Mouse (Mus musculus): ENCODE data around the gene Vegfc. TPM values are rescaled to one million over a fixed set of nuclear protein-coding genes. Genes with fewer than 3 reads are reported as not detected.

The Vegfc gene
- polyA plus RNA-seq, 1 experiment from 2014 or later = 14.5 TPM

DNA sequence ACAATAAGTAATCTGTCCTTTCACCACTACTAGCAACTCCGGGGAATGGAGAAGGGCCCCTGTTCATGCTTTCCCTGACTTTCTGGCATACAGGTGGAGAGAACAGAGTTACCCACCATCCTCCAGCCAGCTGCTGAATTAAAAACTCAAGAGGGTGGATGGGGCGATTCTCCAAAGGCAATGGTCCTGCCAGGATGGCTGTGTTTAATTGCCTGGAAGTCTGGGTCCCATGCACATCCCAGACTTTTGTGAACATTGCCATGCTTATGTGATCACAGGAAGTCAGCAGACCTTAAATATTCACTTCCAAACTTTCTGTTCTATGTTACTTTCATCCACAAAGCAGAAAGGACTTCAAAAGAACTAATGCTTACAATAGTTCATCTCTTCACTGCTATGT lies 107.9 kb downstream of the Vegfc start:
- 78% methylated on average over 2 of the region's 2 CpGs for WGBS
- DNase-seq (no peak), ATAC-seq (ENCODE audit: insufficient read depth) (no peak)
- TF ChIP-seq CTCF (IDR thresholded peaks at IDR 0.05; ENCODE audit: low read depth) = no peak
- Histone ChIP-seq H3K9me3 (ENCODE audit: low read depth, low read length) (no peaks in the 10 kb centered on the region), H3K4me1 (ENCODE audit: insufficient read depth) (no peaks in the 10 kb centered on the region), H3K36me3 (ENCODE audit: insufficient read depth) (peaks cover 6% of the 10 kb centered on the region; the same call in 1 of the 2 replicates), H3K4me2 (no peak overlapping the region), H3K27ac (ENCODE audit: low read depth) (no peak overlapping the region), H3K4me3 (ENCODE audit: low read depth, low read length) (no peak overlapping the region), H3K27me3 (ENCODE audit: insufficient read depth, low read length) (no peaks in the 10 kb centered on the region), H3K9ac (no peak overlapping the region)

DNA sequence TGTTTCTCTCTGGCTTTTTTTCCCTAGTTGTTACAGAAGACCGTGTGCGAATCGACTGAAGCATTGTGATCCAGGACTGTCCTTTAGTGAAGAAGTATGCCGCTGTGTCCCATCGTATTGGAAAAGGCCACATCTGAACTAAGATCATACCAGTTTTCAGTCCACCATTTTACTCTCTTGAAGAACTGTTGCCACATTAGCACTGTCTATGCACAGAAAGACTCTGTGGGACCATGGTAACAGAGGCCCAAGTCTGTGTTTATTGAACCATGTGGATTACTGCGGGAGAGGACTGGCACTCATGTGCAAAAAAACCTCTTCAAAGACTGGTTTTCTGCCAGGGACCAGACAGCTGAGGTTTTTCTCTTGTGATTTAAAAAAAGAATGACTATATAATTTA lies 108.5 kb downstream of the Vegfc start:
- no peak for TF ChIP-seq CTCF (IDR thresholded peaks at IDR 0.05; ENCODE audit: low read depth)
- H3K9me3 ChIP-seq (ENCODE audit: low read depth, low read length) = no peaks in the 10 kb centered on the region
- no peaks in the 10 kb centered on the region for H3K27me3 ChIP-seq (ENCODE audit: insufficient read depth, low read length)
- no peak overlapping the region for H3K27ac ChIP-seq (ENCODE audit: low read depth)
- H3K4me3 ChIP-seq (ENCODE audit: low read depth, low read length) = no peak overlapping the region
- H3K36me3 ChIP-seq (ENCODE audit: insufficient read depth) = peaks cover 5% of the 10 kb centered on the region; the same call in 1 of the 2 replicates
- ATAC-seq (ENCODE audit: insufficient read depth) = no peak
- H3K9ac ChIP-seq = no peak overlapping the region
- WGBS = 93% methylated on average over 6 of the region's 6 CpGs
- no peak overlapping the region for H3K4me2 ChIP-seq
- H3K4me1 ChIP-seq (ENCODE audit: insufficient read depth) = no peaks in the 10 kb centered on the region
- no peak for DNase-seq

DNA sequence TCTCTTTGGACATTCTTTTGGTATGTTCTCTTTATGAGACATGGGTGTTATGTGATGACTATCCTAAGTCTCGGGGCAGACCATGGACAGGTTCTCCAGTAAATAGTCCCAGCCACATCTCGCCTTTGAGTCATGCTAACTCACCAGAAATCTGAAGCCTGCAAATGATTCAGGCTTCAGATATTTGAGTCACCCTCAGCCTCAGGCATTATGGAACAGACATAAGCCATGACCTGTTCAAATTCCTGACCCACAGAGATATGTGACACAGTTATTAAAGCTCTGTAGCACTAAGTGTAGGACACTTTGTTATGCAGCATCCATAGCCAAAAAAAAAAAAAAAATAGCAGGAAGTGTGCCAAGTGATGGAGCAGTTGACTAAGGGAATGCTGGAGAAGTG lies 138.8 kb downstream of the Vegfc start:
- H3K27ac ChIP-seq (ENCODE audit: low read depth) = no peak overlapping the region
- no peaks in the 10 kb centered on the region for H3K9me3 ChIP-seq (ENCODE audit: low read depth, low read length)
- H3K9ac ChIP-seq = no peak overlapping the region
- WGBS = 63% methylated on average over 2 of the region's 2 CpGs
- TF ChIP-seq CTCF (IDR thresholded peaks at IDR 0.05; ENCODE audit: low read depth) = no peak
- no peak overlapping the region for H3K4me2 ChIP-seq
- no peaks in the 10 kb centered on the region for H3K36me3 ChIP-seq (ENCODE audit: insufficient read depth)
- H3K4me3 ChIP-seq (ENCODE audit: low read depth, low read length) = no peak overlapping the region
- no peaks in the 10 kb centered on the region for H3K27me3 ChIP-seq (ENCODE audit: insufficient read depth, low read length)
- ATAC-seq (ENCODE audit: insufficient read depth) (no peak), DNase-seq (no peak)
- H3K4me1 ChIP-seq (ENCODE audit: insufficient read depth) = no peaks in the 10 kb centered on the region

DNA sequence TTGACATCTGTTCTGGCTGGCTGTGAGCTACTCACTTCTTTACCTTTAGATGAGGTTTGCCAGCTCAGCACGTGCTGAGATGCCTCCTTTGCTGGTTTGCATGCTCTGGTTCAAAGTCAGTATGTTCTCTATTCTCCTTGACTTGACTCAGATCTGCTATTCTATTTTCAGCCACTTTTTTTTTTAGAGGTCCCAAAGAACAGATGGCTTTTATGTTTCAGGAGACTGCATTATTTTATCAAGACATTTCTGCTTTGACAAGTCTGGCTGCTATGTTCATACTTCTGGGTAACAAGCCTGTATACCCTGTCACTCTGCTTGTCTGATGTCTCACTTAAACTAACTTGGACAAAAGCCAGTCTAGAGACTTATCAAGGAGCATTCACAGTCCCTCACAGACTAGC lies 151.4 kb downstream of the Vegfc start:
- Histone ChIP-seq H3K4me2 (no peak overlapping the region), H3K27ac (ENCODE audit: low read depth) (no peak overlapping the region), H3K4me1 (ENCODE audit: insufficient read depth) (no peaks in the 10 kb centered on the region), H3K9me3 (ENCODE audit: low read depth, low read length) (no peaks in the 10 kb centered on the region), H3K36me3 (ENCODE audit: insufficient read depth) (no peaks in the 10 kb centered on the region), H3K4me3 (ENCODE audit: low read depth, low read length) (no peak overlapping the region), H3K9ac (no peak overlapping the region), H3K27me3 (ENCODE audit: insufficient read depth, low read length) (no peaks in the 10 kb centered on the region)
- DNase-seq = no peak
- no peak for TF ChIP-seq CTCF (IDR thresholded peaks at IDR 0.05; ENCODE audit: low read depth)
- ATAC-seq (ENCODE audit: insufficient read depth) = no peak
- 48% methylated on average over 1 of the region's 1 CpGs for WGBS

DNA sequence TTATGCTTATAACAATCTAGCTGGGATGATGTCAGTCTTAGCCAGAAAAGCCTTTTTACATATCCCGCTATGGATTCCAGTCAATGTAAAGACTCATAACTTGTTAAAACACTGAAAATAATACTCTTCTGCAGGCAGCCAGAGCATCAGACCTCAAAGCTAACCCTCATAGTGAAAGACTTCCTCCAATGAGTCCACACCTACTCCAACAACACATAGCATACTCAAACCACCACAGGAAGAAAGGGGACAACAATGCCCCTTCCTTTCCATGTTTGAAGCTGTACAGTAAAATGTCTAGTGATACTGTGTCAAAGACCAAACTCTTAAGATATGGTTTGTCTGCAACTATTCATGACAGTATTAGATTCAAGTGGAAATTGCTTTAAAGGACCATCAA lies 153.2 kb downstream of the Vegfc start:
- no peak for ATAC-seq (ENCODE audit: insufficient read depth)
- WGBS = 92% methylated on average over 1 of the region's 1 CpGs

DNA sequence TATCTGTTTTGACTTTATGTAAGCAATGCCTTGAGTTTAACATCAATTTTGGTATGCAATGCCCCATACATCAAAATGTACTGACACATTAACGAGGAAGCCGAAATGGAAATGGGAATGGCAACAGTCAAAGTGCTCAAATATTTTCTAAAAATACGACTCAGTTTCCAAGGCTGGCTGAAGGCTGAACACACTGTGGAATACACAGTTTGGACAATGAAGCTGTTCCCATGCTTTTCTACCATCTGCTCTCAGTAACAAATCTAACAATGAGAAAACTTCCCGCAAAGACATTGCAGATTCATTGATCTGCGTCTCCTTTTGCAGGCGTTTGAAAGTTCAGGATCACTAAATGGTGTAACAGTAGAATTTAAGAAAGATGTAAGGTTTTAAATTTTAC lies 155.9 kb downstream of the Vegfc start:
- no peak overlapping the region for H3K27ac ChIP-seq (ENCODE audit: low read depth)
- DNase-seq (peak; percentile 7), ATAC-seq (ENCODE audit: insufficient read depth) (no peak)
- H3K4me1 ChIP-seq (ENCODE audit: insufficient read depth) = no peaks in the 10 kb centered on the region
- no peak overlapping the region for H3K4me3 ChIP-seq (ENCODE audit: low read depth, low read length)
- WGBS = 61% methylated on average over 6 of the region's 6 CpGs
- TF ChIP-seq CTCF (IDR thresholded peaks at IDR 0.05; ENCODE audit: low read depth) = no peak
- H3K9ac ChIP-seq = no peak overlapping the region
- H3K4me2 ChIP-seq = no peak overlapping the region
- H3K9me3 ChIP-seq (ENCODE audit: low read depth, low read length) = no peaks in the 10 kb centered on the region
- H3K36me3 ChIP-seq (ENCODE audit: insufficient read depth) = no peaks in the 10 kb centered on the region
- H3K27me3 ChIP-seq (ENCODE audit: insufficient read depth, low read length) = no peaks in the 10 kb centered on the region

More for the DNA sequence above, 153.2 kb downstream of the Vegfc start:
- H3K9me3 ChIP-seq (ENCODE audit: low read depth, low read length) = no peaks in the 10 kb centered on the region
- H3K27me3 ChIP-seq (ENCODE audit: insufficient read depth, low read length) = no peaks in the 10 kb centered on the region
- no peak overlapping the region for H3K27ac ChIP-seq (ENCODE audit: low read depth)
- H3K4me1 ChIP-seq (ENCODE audit: insufficient read depth) = no peaks in the 10 kb centered on the region
- H3K9ac ChIP-seq = no peak overlapping the region
- H3K36me3 ChIP-seq (ENCODE audit: insufficient read depth) = no peaks in the 10 kb centered on the region
- H3K4me3 ChIP-seq (ENCODE audit: low read depth, low read length) = no peak overlapping the region
- no peak for TF ChIP-seq CTCF (IDR thresholded peaks at IDR 0.05; ENCODE audit: low read depth)
- no peak overlapping the region for H3K4me2 ChIP-seq
- no peak for DNase-seq

All from lung, embryonic 14.5 days (tissue).